Comparison of ENCODE assay signal across 9 mouse cellular contexts in the genomic region with DNA sequence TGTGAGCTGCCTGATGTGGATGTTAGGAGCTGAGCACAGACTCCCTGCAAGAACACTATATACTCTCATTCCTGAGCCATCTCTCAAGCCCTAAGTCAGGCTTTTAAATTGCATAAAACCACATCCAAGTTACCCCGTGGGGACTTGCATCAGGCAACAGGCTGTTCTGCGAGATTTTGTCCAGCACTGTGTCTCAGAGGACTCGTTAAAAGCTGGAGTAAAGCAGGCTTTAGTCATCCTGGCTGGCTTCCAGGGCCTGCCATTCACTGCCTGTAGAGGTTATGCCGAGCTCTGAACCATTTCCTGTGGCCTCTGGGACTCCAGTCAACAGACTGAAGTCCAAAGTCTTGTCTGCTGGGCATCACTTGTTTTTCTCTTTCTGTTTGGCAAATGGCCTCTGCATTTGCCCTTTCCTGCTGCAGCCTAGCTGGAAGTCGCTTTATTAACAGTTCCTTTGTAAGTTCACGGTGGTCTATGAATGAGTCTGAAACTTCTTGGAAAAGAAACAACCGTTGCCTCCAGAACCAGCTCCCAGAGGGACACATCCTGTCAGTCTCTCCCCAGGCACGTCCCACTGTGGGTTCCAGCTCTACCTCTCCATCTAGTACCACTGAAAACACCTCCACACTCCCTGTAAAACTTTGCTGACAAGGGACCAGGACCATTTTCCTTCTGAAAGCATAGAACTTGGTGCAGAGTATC.
A peak's percentile ranks its signal among the peaks of the same experiment; 100 is the strongest.
DNase-seq lines count a peak whose midpoint lies in the region; ATAC-seq lines count a peak whose summit lies in the region.
"Had no signal": no experiment of that assay in that cellular context is flagged by ENCODE, and none has a peak within 500 bp of the region (broad histone marks: within the 10 kb centered on the region; RNA-seq: fewer than 3 reads in every experiment).

No protein-coding gene starts in this region.

- ATAC-seq in heart, embryonic 14.5 days (ENCODE audit: insufficient number of reproducible peaks, insufficient read depth, low FRiP score, low read depth) = 0 out of 2 replicates have a peak, but pooled peaks have one; percentile 35

- DNase-seq in left cerebral cortex, postnatal 10 days (ENCODE audit: extremely low spot score in 1 of 2, low spot score in 2 of 2) = peak; percentile 9 to 68
- no peak for DNase-seq in left cerebral cortex, adult 11 months (ENCODE audit: low spot score)
- DNase-seq in cerebellum, postnatal 25 days = peak; percentile 17 to 57
- DNase-seq in kidney, postnatal 10 days = peak; percentile 94
- DNase-seq in lung, postnatal 25 days (ENCODE audit: low spot score) = peak; percentile 37
- peak; percentile 81 to 87 for DNase-seq in urinary bladder, postnatal 36 days (ENCODE audit: low spot score in 2 of 2)
- no peak for DNase-seq in thymus, postnatal 25 days

- intact Hi-C loops in left cerebral cortex, postnatal 10 days (cut with DNase I) = no loop called here

- no peak overlapping the region for H3K9ac ChIP-seq in heart, embryonic 14.5 days (ENCODE audit: low read length)

- peaks cover 2 to 7% of the 10 kb centered on the region in 2 experiments; a peak in 3 of 4 replicates for H3K4me1 ChIP-seq in heart, embryonic 14.5 days (ENCODE audit: control insufficient read depth in 2 of 2, insufficient read depth in 2 of 2, low read length in 2 of 2)

- 32% methylated on average over 8 of the region's 8 CpGs for WGBS in heart, embryonic 14.5 days

- peak overlapping the region; percentile 30 to 53; a peak in 3 of 4 replicates for H3K27ac ChIP-seq in heart, embryonic 14.5 days (replicated peaks in 1 of 2; ENCODE audit: control insufficient read depth in 1 of 2, insufficient read depth in 1 of 2, low read depth in 2 of 2, low read length in 2 of 2)

- H3K27me3 ChIP-seq in heart, embryonic 14.5 days (ENCODE audit: control insufficient read depth, insufficient read depth, low read length) = no peaks in the 10 kb centered on the region

- no peaks in the 10 kb centered on the region for H3K36me3 ChIP-seq in heart, embryonic 14.5 days (ENCODE audit: control insufficient read depth, insufficient read depth, low read length)
- H3K36me3 ChIP-seq: G1E had no signal

- no peak overlapping the region for H3K4me3 ChIP-seq in heart, embryonic 14.5 days (ENCODE audit: control insufficient read depth in 1 of 2, insufficient read depth in 1 of 2, low read depth in 1 of 2, low read length in 2 of 2)

- H3K9me3 ChIP-seq in heart, embryonic 14.5 days (ENCODE audit: control insufficient read depth, low read length) = no peaks in the 10 kb centered on the region
- H3K9me3 ChIP-seq: G1E had no signal

- no peak overlapping the region for H3K4me2 ChIP-seq in heart, embryonic 14.5 days (ENCODE audit: low read length)

Comparison
In these comparisons a context has a peak if more than half of its experiments do, and no peak if none do; other contexts are left out.
1. DNase-seq: peak in left cerebral cortex, postnatal 10 days (2 of 2), cerebellum, postnatal 25 days (2 of 2), kidney, postnatal 10 days (single experiment), lung, postnatal 25 days (single experiment) and urinary bladder, postnatal 36 days (2 of 2); none in left cerebral cortex, adult 11 months (single experiment) and thymus, postnatal 25 days (single experiment).